Mouse (Mus musculus) neural tube, embryonic 14.5 days (tissue): Measurements from ENCODE around the gene Six4. TPM values are rescaled to one million over a fixed set of nuclear protein-coding genes. Genes with fewer than 3 reads are reported as not detected.
A peak's percentile ranks its signal among the peaks of the same experiment; 100 is the strongest.
"Not testable (repeated sequence)": the region's sequence is repeated elsewhere in the genome, so short reads cannot be mapped to it uniquely, and the experiment has no call there.

Experiments used
- ATAC-seq: fragments of 200-750 bp; cut with Nextera tagmentation; 2 replicates; pipeline ENCODE4 v1.8.0; 2017; ENCODE audit warnings: low read depth, mild to moderate bottlenecking, moderate TSS enrichment, moderate library complexity
- H3K27ac ChIP-seq: fragments of 300-500 bp; sonication (generic); 2 replicates; pipeline ENCODE4 v1.5.1; 2014; ENCODE audit warnings: low read depth, mild to moderate bottlenecking, control low read depth, low read length, moderate library complexity, mixed read lengths
- H3K27me3 ChIP-seq: fragments of 300-500 bp; sonication (generic); 2 replicates; pipeline ENCODE4 v1.6.1; 2014; ENCODE audit warnings: low read length; ENCODE audit not compliant: control insufficient read depth, insufficient read depth
- H3K36me3 ChIP-seq: fragments of 300-500 bp; sonication (generic); 2 replicates; pipeline ENCODE4 v1.6.1; 2014; ENCODE audit warnings: low read length, mixed read lengths; ENCODE audit not compliant: control insufficient read depth, insufficient read depth
- H3K4me1 ChIP-seq: fragments of 300-500 bp; sonication (generic); 2 replicates; pipeline ENCODE4 v1.6.1; 2014; ENCODE audit warnings: low read length; ENCODE audit not compliant: control insufficient read depth, insufficient read depth
- H3K4me2 ChIP-seq: fragments of 300-500 bp; sonication (generic); 2 replicates; pipeline ENCODE4 v1.6.1; 2014; ENCODE audit warnings: mild to moderate bottlenecking, low read depth, low read length, control low read depth
- H3K4me3 ChIP-seq: fragments of 300-500 bp; sonication (generic); 2 replicates; pipeline ENCODE4 v1.5.1; 2014; ENCODE audit warnings: low read depth, low read length, control low read depth, mixed read lengths
- H3K9ac ChIP-seq: fragments of 300-500 bp; sonication (generic); replicated peaks from 2 replicates; pipeline ENCODE4 v1.6.1; 2014; ENCODE audit warnings: low read depth, mild to moderate bottlenecking, control low read depth, low read length, mixed read lengths
- H3K9me3 ChIP-seq: fragments of 300-500 bp; sonication (generic); 2 replicates; pipeline ENCODE4 v1.6.1; 2016; ENCODE audit warnings: low read length; ENCODE audit not compliant: control insufficient read depth
- WGBS: fragments of 180-500 bp; shearing (Covaris S2); extraction: QIAGEN DNeasy Blood & Tissue Kit; methylation state at CpG from one replicate; pipeline ENCODE4 v1.1.7; 2014; 5-methylcytosine and 5-hydroxymethylcytosine counted together
- polyA plus RNA-seq: library from polyadenylated mRNA; unstranded; fragments of >200 nt; fragmentation: Nextera tagmentation; extraction: Ambion mirVana; gene quantifications from 2 replicates; pipeline ENCODE4 v1.2.1, GENCODE M21; 2014

Six4 gene
- 0.55 and 0.71 TPM in 2 replicates for polyA plus RNA-seq

- H3K27me3 ChIP-seq = no peaks in the 10 kb centered on the region
- under 1% methylated on average over 18 of the region's 20 CpGs for WGBS
- peak within 1 kb of the TSS; percentile 64 for H3K4me3 ChIP-seq
- peak within 1 kb of the TSS; percentile 16; the same call in 1 of the 2 replicates for H3K27ac ChIP-seq
- ATAC-seq = peak; percentile 86
- no peaks in the 10 kb centered on the region for H3K36me3 ChIP-seq
- H3K4me2 ChIP-seq = peak within 1 kb of the TSS; percentile 100
- peaks cover 9% of the 10 kb centered on the region; the same call in 1 of the 2 replicates for H3K4me1 ChIP-seq
- peak within 1 kb of the TSS; percentile 64 for H3K9ac ChIP-seq
- no peaks in the 10 kb centered on the region for H3K9me3 ChIP-seq
Measured at GRCm38 (mm10) chr12:73113196-73113595, at the start of gene Six4. Gene Six4, minus strand, starts transcription at chr12:73113456.

DNA sequence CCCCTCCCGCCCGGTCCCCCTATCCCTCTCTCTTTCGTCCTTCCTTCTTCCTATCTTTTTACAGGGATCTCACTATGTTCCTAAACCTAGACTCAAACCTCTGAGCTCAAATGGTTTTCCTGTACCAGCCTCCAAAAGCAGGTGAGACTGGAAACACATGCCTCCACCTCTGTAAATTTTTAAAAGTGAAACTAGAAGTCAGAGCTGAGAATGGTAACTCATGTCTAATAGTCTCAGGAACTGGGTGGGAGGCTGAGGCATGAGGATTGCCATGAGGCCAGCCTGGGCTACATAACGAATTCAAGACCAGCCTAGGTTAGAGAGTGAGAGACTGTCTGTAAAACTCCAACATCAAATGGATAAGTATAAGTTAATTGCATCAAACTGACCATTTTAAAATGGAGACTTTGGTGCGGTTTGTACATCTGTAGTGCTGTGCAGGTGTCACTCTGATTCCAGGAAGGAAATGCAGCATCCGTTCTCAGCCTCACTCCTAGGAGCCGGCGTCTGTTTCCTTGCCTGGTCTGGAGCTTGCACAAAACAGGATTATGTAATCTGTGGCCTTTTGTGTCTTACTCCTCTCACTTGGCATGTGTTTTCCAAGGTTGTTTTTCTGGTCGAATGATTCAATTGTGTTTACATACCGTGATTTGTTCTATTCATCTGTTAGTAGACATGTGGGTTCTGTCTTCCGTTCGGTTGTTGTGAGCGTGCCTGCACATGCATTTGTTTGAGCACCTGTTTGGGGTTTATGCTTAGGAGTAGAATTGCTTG is 49.3 kb upstream of the Six4 start:
- no peak overlapping the region for H3K4me3 ChIP-seq
- ATAC-seq = no peak
- no peaks in the 10 kb centered on the region for H3K36me3 ChIP-seq
- no peak overlapping the region for H3K27ac ChIP-seq
- no peak overlapping the region for H3K9ac ChIP-seq
- no peak overlapping the region for H3K4me2 ChIP-seq
- no peaks in the 10 kb centered on the region for H3K4me1 ChIP-seq
- WGBS = 66% methylated on average over 13 of the region's 13 CpGs
- H3K9me3 ChIP-seq = no peaks in the 10 kb centered on the region
- H3K27me3 ChIP-seq = no peaks in the 10 kb centered on the region

DNA sequence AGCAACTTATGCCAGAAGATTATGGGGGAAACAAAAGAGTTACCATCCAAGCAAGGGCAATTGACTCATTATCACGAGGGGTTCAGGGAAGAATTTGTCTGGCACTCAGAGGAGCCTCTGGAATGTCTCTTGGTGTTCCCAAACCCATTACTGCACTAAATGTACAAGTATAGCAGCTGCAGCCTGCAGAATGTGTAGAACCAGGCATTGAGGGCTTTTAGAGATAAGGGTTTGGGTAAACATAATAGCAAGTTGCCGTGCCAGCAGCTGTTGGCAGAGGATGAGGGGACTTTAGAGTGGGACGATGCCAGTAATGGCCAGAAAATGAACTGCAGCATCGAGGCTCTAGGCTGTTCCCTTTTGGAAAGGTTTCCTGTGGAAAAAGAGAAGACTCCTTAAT is 47.1 kb upstream of the Six4 start:
- Histone ChIP-seq H3K9me3 (no peaks in the 10 kb centered on the region), H3K27me3 (no peaks in the 10 kb centered on the region), H3K4me3 (no peak overlapping the region), H3K27ac (no peak overlapping the region), H3K36me3 (no peaks in the 10 kb centered on the region), H3K4me1 (no peaks in the 10 kb centered on the region), H3K4me2 (no peak overlapping the region), H3K9ac (no peak overlapping the region)
- WGBS = 51% methylated on average over 4 of the region's 4 CpGs
- no peak for ATAC-seq

GRCm38 (mm10) chr12:73154150-73154549 is 40.9 kb upstream of the Six4 start:
- Histone ChIP-seq H3K36me3 (no peaks in the 10 kb centered on the region), H3K4me3 (no peak overlapping the region), H3K4me2 (no peak overlapping the region), H3K9ac (no peak overlapping the region), H3K9me3 (no peaks in the 10 kb centered on the region), H3K27me3 (no peaks in the 10 kb centered on the region), H3K4me1 (no peaks in the 10 kb centered on the region; the same call in 1 of the 2 replicates), H3K27ac (no peak overlapping the region)
- WGBS = 66% methylated on average over 4 of the region's 4 CpGs
- ATAC-seq = no peak

- not testable (repeated sequence) for H3K36me3 ChIP-seq, H3K4me2 ChIP-seq, H3K27ac ChIP-seq, H3K9me3 ChIP-seq, H3K27me3 ChIP-seq, H3K4me1 ChIP-seq, H3K4me3 ChIP-seq, ATAC-seq, H3K9ac ChIP-seq
- WGBS = 85% methylated on average over 5 of the region's 5 CpGs
Measured at GRCm38 (mm10) chr12:73151038-73151437, 37.8 kb upstream of the Six4 start.

DNA sequence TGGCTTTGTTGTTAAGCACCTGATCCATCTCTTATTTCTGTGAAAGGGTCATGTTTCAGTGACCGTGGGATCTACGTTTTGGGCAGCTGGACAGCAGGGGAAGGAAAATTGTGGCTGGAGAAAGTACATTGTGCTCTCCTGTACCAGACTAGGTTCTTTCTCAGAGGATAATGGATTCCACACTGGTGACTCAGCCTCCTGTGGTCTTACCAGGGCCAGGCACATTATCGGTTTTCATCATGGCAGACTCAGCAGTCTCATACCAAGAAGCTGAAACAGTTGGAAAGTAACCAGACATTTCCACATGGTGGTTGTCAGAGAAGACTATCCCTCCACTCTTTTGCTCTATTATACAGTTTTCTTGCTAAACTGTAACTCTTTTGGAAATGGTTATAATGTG is 34.0 kb upstream of the Six4 start:
- 50% methylated on average over 3 of the region's 3 CpGs for WGBS
- ATAC-seq = no peak
- Histone ChIP-seq H3K4me1 (no peaks in the 10 kb centered on the region; the same call in 1 of the 2 replicates), H3K9me3 (no peaks in the 10 kb centered on the region), H3K27ac (no peak overlapping the region), H3K9ac (no peak overlapping the region), H3K4me2 (no peak overlapping the region), H3K36me3 (no peaks in the 10 kb centered on the region), H3K27me3 (no peaks in the 10 kb centered on the region), H3K4me3 (no peak overlapping the region)

DNA sequence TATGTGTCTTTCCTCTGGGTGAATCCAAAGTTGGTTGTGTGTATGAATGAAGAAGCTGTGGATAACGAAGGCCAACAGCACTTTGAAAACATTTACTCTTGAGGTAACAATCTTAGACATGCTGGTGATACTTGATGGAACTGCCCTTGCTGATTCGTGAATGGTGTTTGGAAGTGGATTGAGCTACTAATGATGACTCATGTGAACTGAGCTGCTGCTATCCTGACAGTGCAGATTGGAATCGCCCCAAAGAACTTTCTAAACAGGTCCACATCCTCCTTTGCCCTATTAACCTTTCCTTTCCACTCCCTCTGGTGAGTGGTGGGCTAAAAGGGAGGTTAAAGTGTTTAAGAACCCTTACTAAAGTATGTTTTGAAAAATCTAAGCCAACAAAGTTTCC is 27.5 kb upstream of the Six4 start:
- Histone ChIP-seq H3K27ac (no peak overlapping the region), H3K9ac (no peak overlapping the region), H3K4me3 (no peak overlapping the region), H3K4me1 (no peaks in the 10 kb centered on the region), H3K36me3 (no peaks in the 10 kb centered on the region), H3K9me3 (no peaks in the 10 kb centered on the region), H3K4me2 (no peak overlapping the region), H3K27me3 (no peaks in the 10 kb centered on the region)
- no peak for ATAC-seq
- 93% methylated on average over 3 of the region's 3 CpGs for WGBS

- WGBS = 73% methylated on average over 4 of the region's 4 CpGs
- no peak overlapping the region for H3K4me2 ChIP-seq
- ATAC-seq = no peak
- H3K4me3 ChIP-seq = no peak overlapping the region
- H3K9me3 ChIP-seq = no peaks in the 10 kb centered on the region
- H3K27ac ChIP-seq = no peak overlapping the region
- H3K4me1 ChIP-seq = peaks cover 8% of the 10 kb centered on the region
- H3K36me3 ChIP-seq = no peaks in the 10 kb centered on the region
- H3K27me3 ChIP-seq = no peaks in the 10 kb centered on the region
- no peak overlapping the region for H3K9ac ChIP-seq
Measured at GRCm38 (mm10) chr12:73125250-73125649, 12.0 kb upstream of the Six4 start.
